Mouse (Mus musculus) heart, embryonic 16.5 days (tissue): ENCODE measurements around the gene Armc9. TPM values are rescaled to one million over a fixed set of nuclear protein-coding genes. Genes with fewer than 3 reads are reported as not detected.

Experiments used
- ATAC-seq: fragments of 200-750 bp; cut with Nextera tagmentation; replicated peaks from 2 replicates; pipeline ENCODE4 v1.8.0; 2017; ENCODE audit warnings: moderate number of reproducible peaks; ENCODE audit not compliant: insufficient read depth, low FRiP score; ENCODE audit errors: extremely low read depth
- H3K27ac ChIP-seq: fragments of 300-500 bp; sonication (generic); 2 replicates; pipeline ENCODE4 v1.5.1; 2014; ENCODE audit warnings: mild to moderate bottlenecking, low read length, control low read depth, moderate library complexity
- H3K27me3 ChIP-seq: fragments of 300-500 bp; sonication (generic); 2 replicates; pipeline ENCODE4 v1.6.1; 2014; ENCODE audit warnings: low read length, mixed read lengths; ENCODE audit not compliant: control insufficient read depth, insufficient read depth
- H3K36me3 ChIP-seq: fragments of 300-500 bp; sonication (generic); 2 replicates; pipeline ENCODE4 v1.6.1; 2014; ENCODE audit not compliant: control insufficient read depth, insufficient read depth
- H3K4me1 ChIP-seq: fragments of 300-500 bp; sonication (generic); 2 replicates; pipeline ENCODE4 v1.6.1; 2014; ENCODE audit warnings: low read length, mixed read lengths; ENCODE audit not compliant: control insufficient read depth, insufficient read depth
- H3K4me2 ChIP-seq: fragments of 300-500 bp; sonication (generic); 2 replicates; pipeline ENCODE4 v1.6.1; 2014; ENCODE audit warnings: low read depth, mild to moderate bottlenecking, control low read depth, low read length
- H3K4me3 ChIP-seq: fragments of 300-500 bp; sonication (generic); 2 replicates; pipeline ENCODE4 v1.5.1; 2014; ENCODE audit warnings: mild to moderate bottlenecking, control low read depth, low read length
- H3K9ac ChIP-seq: fragments of 300-500 bp; sonication (generic); 2 replicates; pipeline ENCODE4 v1.6.1; 2014; ENCODE audit warnings: low read length, control low read depth
- H3K9me3 ChIP-seq: fragments of 300-500 bp; sonication (generic); replicated peaks from 2 replicates; pipeline ENCODE4 v1.6.1; 2016; ENCODE audit warnings: low read length; ENCODE audit not compliant: control insufficient read depth
- WGBS: fragments of 180-500 bp; shearing (Covaris S2); extraction: QIAGEN DNeasy Blood & Tissue Kit; methylation state at CpG from one replicate; pipeline ENCODE4 v1.1.7; 2014; 5-methylcytosine and 5-hydroxymethylcytosine counted together
- polyA plus RNA-seq: library from polyadenylated mRNA; unstranded; fragments of >200 nt; fragmentation: Nextera tagmentation; extraction: Ambion mirVana; gene quantifications from 2 replicates; pipeline ENCODE4 v1.2.1, GENCODE M21; 2015

The Armc9 gene
- polyA plus RNA-seq, 1 experiment from 2014 or later: 12.4 TPM

GRCm38 (mm10) chr1:86265060-86265459 is 110.5 kb downstream of the Armc9 start:
- H3K9me3 ChIP-seq: no peaks in the 10 kb centered on the region
- no peak for ATAC-seq
- H3K4me3 ChIP-seq: no peak overlapping the region
- no peaks in the 10 kb centered on the region for H3K36me3 ChIP-seq
- H3K27me3 ChIP-seq: no peaks in the 10 kb centered on the region
- no peak overlapping the region for H3K9ac ChIP-seq
- WGBS: 44% methylated on average over 3 of the region's 3 CpGs
- no peak overlapping the region for H3K4me2 ChIP-seq
- H3K4me1 ChIP-seq: 0 out of 2 replicates have a peak, but pooled peaks cover 2% of the 10 kb centered on the region
- no peak overlapping the region for H3K27ac ChIP-seq

GRCm38 (mm10) chr1:86268492-86269189 is 114.1 kb downstream of the Armc9 start:
- H3K4me1 ChIP-seq: 0 out of 2 replicates have a peak, but pooled peaks cover 1% of the 10 kb centered on the region
- H3K4me3 ChIP-seq: no peak overlapping the region
- H3K9ac ChIP-seq: no peak overlapping the region
- WGBS: 84% methylated on average over 9 of the region's 9 CpGs
- H3K27ac ChIP-seq: no peak overlapping the region
- no peaks in the 10 kb centered on the region for H3K36me3 ChIP-seq
- H3K9me3 ChIP-seq: no peaks in the 10 kb centered on the region
- H3K27me3 ChIP-seq: no peaks in the 10 kb centered on the region
- ATAC-seq: no peak
- H3K4me2 ChIP-seq: no peak overlapping the region

GRCm38 (mm10) chr1:86269190-86269508 is 114.6 kb downstream of the Armc9 start:
- H3K4me3 ChIP-seq: no peak overlapping the region
- no peak overlapping the region for H3K9ac ChIP-seq
- no peaks in the 10 kb centered on the region for H3K4me1 ChIP-seq
- no peak for ATAC-seq
- H3K36me3 ChIP-seq: no peaks in the 10 kb centered on the region
- H3K27ac ChIP-seq: no peak overlapping the region
- H3K4me2 ChIP-seq: no peak overlapping the region
- no peaks in the 10 kb centered on the region for H3K9me3 ChIP-seq
- H3K27me3 ChIP-seq: no peaks in the 10 kb centered on the region
- WGBS: 70% methylated on average over 4 of the region's 4 CpGs

GRCm38 (mm10) chr1:86271707-86272106 is 117.1 kb downstream of the Armc9 start:
- Histone ChIP-seq H3K36me3 (no peaks in the 10 kb centered on the region), H3K4me3 (no peak overlapping the region), H3K27me3 (no peaks in the 10 kb centered on the region), H3K9me3 (no peaks in the 10 kb centered on the region), H3K4me2 (no peak overlapping the region), H3K4me1 (no peaks in the 10 kb centered on the region), H3K9ac (no peak overlapping the region), H3K27ac (no peak overlapping the region)
- 78% methylated on average over 6 of the region's 6 CpGs for WGBS
- ATAC-seq: no peak

- 76% methylated on average over 5 of the region's 5 CpGs for WGBS
- H3K27me3 ChIP-seq: no peaks in the 10 kb centered on the region
- no peak overlapping the region for H3K9ac ChIP-seq
- no peaks in the 10 kb centered on the region for H3K36me3 ChIP-seq
- no peak overlapping the region for H3K27ac ChIP-seq
- no peaks in the 10 kb centered on the region for H3K9me3 ChIP-seq
- ATAC-seq: no peak
- no peaks in the 10 kb centered on the region for H3K4me1 ChIP-seq
- H3K4me3 ChIP-seq: no peak overlapping the region
- no peak overlapping the region for H3K4me2 ChIP-seq
Observed at GRCm38 (mm10) chr1:86277055-86277454, 122.5 kb downstream of the Armc9 start.

- no peak overlapping the region for H3K4me3 ChIP-seq
- H3K36me3 ChIP-seq: no peaks in the 10 kb centered on the region
- WGBS: 73% methylated on average over 11 of the region's 11 CpGs
Observed at GRCm38 (mm10) chr1:86281781-86282536, 127.4 kb downstream of the Armc9 start.

GRCm38 (mm10) chr1:86284101-86284500 is 129.5 kb downstream of the Armc9 start:
- ATAC-seq: no peak

More at GRCm38 (mm10) chr1:86281781-86282536, 127.4 kb downstream of the Armc9 start:
- H3K4me2 ChIP-seq: no peak overlapping the region
- no peak for ATAC-seq
- no peaks in the 10 kb centered on the region for H3K4me1 ChIP-seq
- no peak overlapping the region for H3K27ac ChIP-seq
- no peaks in the 10 kb centered on the region for H3K9me3 ChIP-seq
- H3K9ac ChIP-seq: no peak overlapping the region
- H3K27me3 ChIP-seq: no peaks in the 10 kb centered on the region

GRCm38 (mm10) chr1:86285295-86285694 is 130.7 kb downstream of the Armc9 start:
- Histone ChIP-seq H3K36me3 (no peaks in the 10 kb centered on the region), H3K9me3 (no peaks in the 10 kb centered on the region), H3K4me3 (no peak overlapping the region), H3K27me3 (no peaks in the 10 kb centered on the region), H3K4me1 (no peaks in the 10 kb centered on the region), H3K4me2 (no peak overlapping the region), H3K9ac (no peak overlapping the region), H3K27ac (no peak overlapping the region)
- ATAC-seq: no peak
- WGBS: 68% methylated on average over 6 of the region's 6 CpGs

More at GRCm38 (mm10) chr1:86284101-86284500, 129.5 kb downstream of the Armc9 start:
- Histone ChIP-seq H3K27ac (no peak overlapping the region), H3K4me1 (no peaks in the 10 kb centered on the region), H3K27me3 (no peaks in the 10 kb centered on the region), H3K9ac (no peak overlapping the region), H3K4me2 (no peak overlapping the region), H3K4me3 (no peak overlapping the region), H3K9me3 (no peaks in the 10 kb centered on the region), H3K36me3 (no peaks in the 10 kb centered on the region)
- 86% methylated on average over 5 of the region's 5 CpGs for WGBS

GRCm38 (mm10) chr1:86287473-86287872 is 132.9 kb downstream of the Armc9 start:
- no peak overlapping the region for H3K4me3 ChIP-seq
- no peaks in the 10 kb centered on the region for H3K9me3 ChIP-seq
- H3K27me3 ChIP-seq: no peaks in the 10 kb centered on the region
- no peak overlapping the region for H3K27ac ChIP-seq
- no peaks in the 10 kb centered on the region for H3K4me1 ChIP-seq
- no peak for ATAC-seq
- no peaks in the 10 kb centered on the region for H3K36me3 ChIP-seq
- 81% methylated on average over 4 of the region's 4 CpGs for WGBS
- no peak overlapping the region for H3K4me2 ChIP-seq
- no peak overlapping the region for H3K9ac ChIP-seq
